Mouse (Mus musculus): ENCODE measurements around the gene Pcsk6.

DNA sequence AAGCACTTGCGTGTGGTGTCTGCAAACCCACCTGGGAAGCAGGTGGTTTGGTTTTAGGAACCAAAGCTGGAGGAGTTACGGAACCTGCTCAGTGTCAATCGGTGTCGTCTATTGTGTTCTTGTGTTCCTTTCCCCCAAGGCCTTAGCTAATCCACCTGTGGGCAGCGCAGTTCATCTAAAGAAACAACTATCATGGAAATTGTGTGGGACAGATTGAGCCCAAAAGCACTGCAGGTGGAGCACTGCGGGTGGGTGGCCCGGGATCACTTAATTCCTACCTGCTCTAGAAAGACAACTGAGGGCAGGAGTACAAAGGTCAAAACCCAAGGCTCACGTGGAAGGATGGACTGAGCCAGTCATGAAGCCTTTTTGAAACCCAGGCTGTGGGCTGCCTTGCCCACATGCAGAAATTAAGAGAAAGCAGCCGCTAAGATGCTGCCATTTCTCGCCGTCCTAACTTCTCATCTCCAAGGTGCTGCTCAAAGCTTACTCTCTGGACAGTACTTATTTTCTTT, 229.2 kb downstream of the Pcsk6 start:
- TF ChIP-seq POLR2A (IDR thresholded peaks at IDR 0.05; ENCODE audit: borderline replicate concordance, extremely low read depth, insufficient read depth, insufficient read length, poor library complexity, severe bottlenecking) (no peak), CTCF (IDR thresholded peaks at IDR 0.05; ENCODE audit: borderline replicate concordance, extremely low read depth, insufficient read depth, insufficient read length) (no peak)

Measured in brain, embryonic 14.5 days (tissue).